Mouse (Mus musculus) heart, adult 9 months (tissue): ENCODE results near the gene Gm5622.
"Not testable (repeated sequence)": the region's sequence is repeated elsewhere in the genome, so short reads cannot be mapped to it uniquely, and the experiment has no call there.

ENCODE experiments used
- DNase-seq, 2 experiments: peaks; one replicate each; pipeline ENCODE4 v3.0.0; 2022; ENCODE audit warnings: low spot score in 2 of 2

Gene Gm5622

DNA sequence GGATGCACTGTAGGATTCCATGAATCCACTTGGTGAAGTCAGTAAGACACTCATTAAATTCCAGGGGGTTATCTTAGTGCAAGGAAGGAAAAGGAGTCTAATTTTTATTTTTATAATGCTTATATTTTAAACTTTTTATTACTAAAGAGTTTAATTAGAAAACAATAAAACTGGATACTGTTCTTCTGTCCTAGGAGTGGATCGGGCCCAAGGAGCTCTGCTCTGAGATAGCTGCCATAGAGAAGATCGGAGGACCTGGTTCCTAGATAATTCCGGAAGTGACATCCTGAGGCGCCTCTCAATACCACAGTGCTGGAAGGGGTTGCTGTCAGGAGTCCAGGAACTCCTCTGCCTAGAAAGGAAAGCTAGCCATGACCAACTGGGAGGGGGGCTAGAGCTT is at the start of gene Gm5622:
Gm5622 (plus strand) TSS at position 301 of the 400 bp plus-strand sequence.
- DNase-seq, result no peak

DNA sequence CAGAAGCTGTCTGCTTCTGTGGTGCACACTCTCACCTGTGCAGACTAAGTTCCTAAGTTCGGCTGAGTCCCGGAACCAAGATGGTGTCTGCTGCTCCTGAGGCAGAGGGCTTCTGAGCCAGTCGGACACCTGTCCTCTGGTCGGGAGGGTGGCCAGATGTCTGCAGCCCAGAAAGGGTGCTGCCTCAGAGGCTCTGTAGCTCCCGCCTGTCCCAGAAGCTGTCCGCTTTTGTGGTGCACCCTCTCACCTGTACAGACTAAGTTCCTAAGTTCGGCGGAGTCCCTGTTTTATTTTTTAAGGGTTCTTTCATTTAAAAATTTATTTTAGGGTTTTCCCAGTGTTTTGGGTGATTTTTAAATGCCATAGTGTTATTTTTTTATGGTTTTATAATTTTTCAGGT is 45.2 kb upstream of the Gm5622 start:
- no peak for DNase-seq

DNA sequence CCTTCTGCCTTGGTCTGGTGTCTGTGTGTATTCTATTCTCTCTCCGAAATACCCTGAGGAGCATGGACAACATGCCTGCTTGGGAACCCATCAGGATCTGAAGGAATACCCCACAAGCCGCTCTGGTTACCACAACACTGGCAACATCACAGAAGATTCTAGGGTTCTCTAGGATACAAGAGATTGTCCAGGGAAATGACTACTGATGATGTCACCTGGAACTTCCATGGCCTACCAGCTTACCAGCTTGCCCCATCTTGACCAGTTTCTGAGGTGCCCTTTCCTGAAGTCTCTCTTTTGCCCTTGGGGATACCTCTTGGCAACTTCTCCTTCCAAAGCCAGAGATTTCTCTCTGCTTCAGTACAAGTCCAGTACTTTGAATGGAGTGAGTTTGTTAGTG is 21.4 kb downstream of the Gm5622 start, which contains the start of gene Gm17175:
Gm17175 (minus strand) TSS at position 101 of the 400 bp plus-strand sequence.
- not testable (repeated sequence) for DNase-seq

DNA sequence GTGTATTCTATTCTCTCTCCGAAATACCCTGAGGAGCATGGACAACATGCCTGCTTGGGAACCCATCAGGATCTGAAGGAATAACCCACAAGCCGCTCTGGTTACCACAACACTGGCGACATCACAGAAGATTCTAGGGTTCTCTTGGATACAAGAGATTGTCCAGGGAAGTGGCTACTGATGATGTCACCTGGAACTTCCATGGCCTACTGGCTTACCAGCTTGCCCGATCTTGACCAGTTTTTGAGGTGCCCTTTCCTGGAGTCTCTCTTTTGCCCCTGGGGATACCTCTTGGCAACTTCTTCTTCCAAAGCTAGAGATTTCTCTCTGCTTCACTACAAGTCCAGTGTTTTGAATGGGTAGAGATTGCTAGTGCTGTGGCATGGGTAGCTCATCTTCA is 39.4 kb downstream of the Gm5622 start, which contains the start of gene Gm17174:
Gm17174 (minus strand) TSS at position 101 of the 400 bp plus-strand sequence.
- not testable (repeated sequence) for DNase-seq

DNA sequence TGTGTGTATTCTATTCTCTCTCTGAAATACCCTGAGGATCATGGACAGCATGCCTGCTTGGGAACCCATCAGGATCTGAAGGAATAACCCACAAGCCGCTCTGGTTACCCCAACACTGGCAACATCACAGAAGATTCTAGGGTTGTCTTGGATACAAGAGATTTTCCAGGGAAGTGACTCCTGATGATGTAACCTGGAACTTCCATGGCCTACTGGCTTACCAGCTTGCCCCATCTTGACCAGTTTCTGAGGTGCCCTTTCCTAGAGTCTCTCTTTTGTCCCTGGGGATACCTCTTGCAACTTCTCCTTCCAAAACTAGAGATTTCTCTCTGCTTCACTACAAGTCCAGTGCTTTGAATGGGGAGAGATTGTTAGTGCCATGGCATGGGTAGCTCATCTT is 58.6 kb downstream of the Gm5622 start, which contains the start of gene Gm17078:
Gm17078 (minus strand) TSS at position 101 of the 400 bp plus-strand sequence.
- DNase-seq, result no peak

DNA sequence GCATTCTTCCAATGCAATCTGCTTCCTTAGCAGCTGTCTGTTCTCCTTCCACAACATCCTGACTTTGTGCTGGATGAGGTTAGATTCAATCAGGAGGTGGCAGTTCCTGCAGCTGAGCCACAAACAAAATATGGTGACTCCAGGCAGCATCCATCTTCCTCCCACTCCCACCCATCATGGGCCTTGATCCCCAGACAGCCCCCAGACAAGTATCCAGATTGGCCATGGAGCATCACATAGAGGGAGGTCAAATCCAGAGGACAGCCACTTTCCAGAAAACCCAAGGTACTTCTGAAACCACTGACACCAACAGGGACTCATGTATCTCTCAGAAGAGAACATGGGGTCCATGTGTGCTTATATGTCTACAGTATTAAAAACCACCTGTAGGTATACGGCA is 79.8 kb downstream of the Gm5622 start:
- DNase-seq, result peak; percentile 16 to 17

DNA sequence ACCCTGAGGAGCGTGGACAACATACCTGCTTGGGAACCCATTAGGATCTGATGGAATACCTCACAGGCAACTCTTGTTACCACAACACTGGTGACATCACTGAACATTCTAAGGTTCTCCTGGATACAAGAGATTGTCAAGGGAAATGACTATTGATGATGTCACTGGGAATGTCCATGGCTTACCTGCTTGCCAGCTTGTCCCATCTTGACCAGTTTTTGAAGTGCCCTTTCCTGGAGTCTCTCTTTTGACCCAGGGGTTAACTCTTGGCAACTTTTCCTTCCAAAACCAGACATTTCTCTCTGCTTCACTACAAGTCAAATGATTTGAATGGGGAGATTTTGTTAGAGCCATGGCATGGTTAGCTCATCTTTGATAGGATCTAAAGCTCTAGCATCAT is 83.0 kb downstream of the Gm5622 start, which contains the start of gene Gm4181:
Gm4181 (minus strand) TSS at position 101 of the 400 bp plus-strand sequence.
- not testable (repeated sequence) for DNase-seq

DNA sequence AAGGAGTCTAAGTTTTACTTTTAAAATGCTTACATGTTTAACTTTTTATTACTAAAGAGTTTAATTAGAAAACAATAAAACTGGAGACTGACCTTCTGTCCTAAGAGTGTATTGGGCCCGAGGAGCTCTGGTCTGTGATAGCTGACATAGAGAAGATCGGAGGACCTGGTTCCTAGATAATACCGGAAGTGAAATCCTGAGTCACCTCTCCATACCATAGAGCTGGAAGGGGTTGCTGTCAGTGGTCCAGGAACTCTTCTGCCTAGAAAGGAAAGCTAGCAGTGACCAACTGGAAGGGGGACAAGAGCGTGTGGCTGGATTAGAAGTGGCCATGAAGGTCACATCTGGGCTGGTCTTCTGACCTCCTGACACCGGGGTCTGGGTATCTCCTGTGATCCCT is 124.7 kb downstream of the Gm5622 start:
- DNase-seq, result no peak

DNA sequence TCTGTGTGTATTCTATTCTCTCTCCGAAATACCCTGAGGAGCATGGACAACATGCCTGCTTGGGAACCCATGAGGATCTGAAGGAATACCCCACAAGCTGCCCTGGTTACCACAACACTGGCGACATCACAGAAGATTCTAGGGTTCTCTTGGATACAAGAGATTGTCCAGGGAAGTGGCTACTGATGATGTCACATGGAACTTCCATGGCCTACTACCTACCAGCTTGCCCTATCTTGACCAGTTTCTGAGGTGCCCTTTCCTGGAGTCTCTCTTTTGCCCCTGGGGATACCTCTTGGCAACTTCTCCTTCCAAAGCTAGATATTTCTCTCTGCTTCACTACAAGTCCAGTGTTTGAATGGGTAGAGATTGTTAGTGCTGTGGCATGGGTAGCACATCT is 142.8 kb downstream of the Gm5622 start, which contains the start of gene Gm17079:
Gm17079 (minus strand) TSS at position 101 of the 400 bp plus-strand sequence.
- not testable (repeated sequence) for DNase-seq
